Mouse (Mus musculus) lung, adult 2 months (tissue): ENCODE results near the gene Gpr88.

Source experiments
- CTCF ChIP-seq: fragments of 200-500 bp; IDR thresholded peaks from 2 replicates; pipeline ENCODE4 v1.5.1; 2011; ENCODE audit warnings: mild to moderate bottlenecking, low read length, control low read depth; ENCODE audit not compliant: insufficient read depth
- POLR2A ChIP-seq: fragments of 200-500 bp; IDR thresholded peaks from 2 replicates; pipeline ENCODE4 v1.6.1; 2011; ENCODE audit warnings: low read depth, mild to moderate bottlenecking, control low read depth, low read length, borderline replicate concordance; ENCODE audit errors: extremely low read depth

- TF ChIP-seq CTCF (no peak), POLR2A (no peak)
Measured at GRCm38 (mm10) chr3:116277146-116277545, 23.8 kb upstream of the Gpr88 start.
